Mouse (Mus musculus) limb, embryonic 14.5 days (tissue): ENCODE measurements around the gene Hoxc5. TPM values are rescaled to one million over a fixed set of nuclear protein-coding genes. Genes with fewer than 3 reads are reported as not detected.
A peak's percentile ranks its signal among the peaks of the same experiment; 100 is the strongest.

Experiments used
- ATAC-seq: fragments of 200-750 bp; cut with Nextera tagmentation; 2 replicates; pipeline ENCODE4 v1.8.0; 2017; ENCODE audit warnings: low read depth, moderate number of reproducible peaks, moderate TSS enrichment; ENCODE audit not compliant: low FRiP score
- DNase-seq: peaks from one replicate; pipeline ENCODE4 v3.0.0-alpha.2; 2015; ENCODE audit warnings: low spot score
- H3K27ac ChIP-seq: fragments of 300-500 bp; sonication (generic); replicated peaks from 2 replicates; pipeline ENCODE4 v1.5.1; 2014; ENCODE audit warnings: low read depth, mild to moderate bottlenecking, low read length, moderate library complexity, mixed read lengths
- H3K27me3 ChIP-seq: fragments of 300-500 bp; sonication (generic); 2 replicates; pipeline ENCODE4 v1.6.1; 2014; ENCODE audit warnings: low read length, mixed read lengths; ENCODE audit not compliant: control insufficient read depth, insufficient read depth
- H3K36me3 ChIP-seq: fragments of 300-500 bp; sonication (generic); 2 replicates; pipeline ENCODE4 v1.6.1; 2014; ENCODE audit warnings: mild to moderate bottlenecking, low read length, moderate library complexity, mixed read lengths; ENCODE audit not compliant: control insufficient read depth, insufficient read depth
- H3K4me1 ChIP-seq: fragments of 300-500 bp; sonication (generic); 2 replicates; pipeline ENCODE4 v1.6.1; 2014; ENCODE audit warnings: antibody characterized with exemption, low read length, mixed read lengths; ENCODE audit not compliant: control insufficient read depth, insufficient read depth
- H3K4me2 ChIP-seq: fragments of 300-500 bp; sonication (generic); replicated peaks from 2 replicates; pipeline ENCODE4 v1.6.1; 2014; ENCODE audit warnings: low read depth, mild to moderate bottlenecking, low read length, moderate library complexity; ENCODE audit not compliant: severe bottlenecking
- H3K4me3 ChIP-seq: fragments of 300-500 bp; sonication (generic); replicated peaks from 2 replicates; pipeline ENCODE4 v1.5.1; 2014; ENCODE audit warnings: low read length
- H3K9ac ChIP-seq: fragments of 300-500 bp; sonication (generic); 2 replicates; pipeline ENCODE4 v1.6.1; 2014; ENCODE audit warnings: mild to moderate bottlenecking, low read depth, low read length, moderate library complexity; ENCODE audit not compliant: severe bottlenecking
- H3K9me3 ChIP-seq: fragments of 300-500 bp; sonication (generic); 2 replicates; pipeline ENCODE4 v1.6.1; 2016; ENCODE audit warnings: low read length; ENCODE audit not compliant: control insufficient read depth
- POLR2A ChIP-seq: fragments of 200-500 bp; IDR thresholded peaks from 2 replicates; pipeline ENCODE4 v1.8.0; 2012; ENCODE audit warnings: inconsistent platforms, mild to moderate bottlenecking, moderate library complexity, borderline replicate concordance; ENCODE audit not compliant: insufficient read depth, insufficient read length; ENCODE audit errors: extremely low read depth
- WGBS: fragments of 180-500 bp; shearing (Covaris S2); extraction: QIAGEN DNeasy Blood & Tissue Kit; methylation state at CpG from one replicate; pipeline ENCODE4 v1.1.7; 2014; 5-methylcytosine and 5-hydroxymethylcytosine counted together
- polyA plus RNA-seq, 2 experiments: library from polyadenylated mRNA; depleted of rRNA in 1 of 2; stranded (reverse) in 1 of 2; unstranded in 1 of 2; fragments of >200 nt; fragmentation: Nextera tagmentation in 1 of 2; extraction: Ambion mirVana in 1 of 2; gene quantifications; 2 replicates each; pipeline versions ENCODE4 v1.2.1 to v1.2.3; 2012 to 2014

The Hoxc5 gene
- polyA plus RNA-seq, 2 experiments: 3.5 to 9.0 TPM

DNA sequence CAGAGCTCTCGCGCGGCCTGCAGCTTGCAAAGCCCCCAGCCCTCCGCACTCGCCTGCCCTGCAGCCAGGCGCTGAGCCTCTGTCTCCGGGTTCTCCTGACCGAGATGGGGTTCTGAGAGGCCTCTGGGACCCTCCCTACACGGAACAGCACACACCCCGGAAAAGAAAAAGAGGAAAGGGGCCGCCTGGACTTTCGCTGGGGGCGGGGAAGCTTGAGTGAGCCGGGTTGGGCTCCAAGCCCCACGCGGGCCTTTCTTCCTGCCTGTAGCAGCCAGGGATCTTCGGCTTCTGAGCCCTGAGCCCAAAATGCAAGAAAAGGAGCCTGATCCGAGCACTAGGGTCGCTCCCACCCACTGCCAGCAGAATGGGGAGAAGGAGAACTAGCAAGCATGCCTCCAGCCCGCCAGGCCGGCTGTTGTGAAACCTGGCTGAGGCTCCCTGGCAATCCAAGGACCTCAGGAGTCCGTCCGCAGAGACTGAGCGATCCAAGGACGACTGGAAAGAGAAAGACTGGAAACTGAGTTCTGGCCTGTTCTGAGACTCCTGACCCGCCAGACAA lies 44.8 kb downstream of the Hoxc5 start:
- H3K4me2 ChIP-seq: no peak overlapping the region; the same call in 1 of the 2 replicates
- no peaks in the 10 kb centered on the region for H3K36me3 ChIP-seq
- H3K4me1 ChIP-seq: peaks cover 11% of the 10 kb centered on the region; the same call in 1 of the 2 replicates
- H3K9me3 ChIP-seq: no peaks in the 10 kb centered on the region
- no peak for TF ChIP-seq POLR2A
- peaks cover 97% of the 10 kb centered on the region for H3K27me3 ChIP-seq
- no peak for ATAC-seq
- no peak for DNase-seq
- H3K27ac ChIP-seq: no peak overlapping the region
- whole genome bisulfite sequencing: 16% methylated on average over 26 of the region's 26 CpGs
- H3K4me3 ChIP-seq: no peak overlapping the region; the same call in 1 of the 2 replicates
- H3K9ac ChIP-seq: no peak overlapping the region; the same call in 1 of the 2 replicates

DNA sequence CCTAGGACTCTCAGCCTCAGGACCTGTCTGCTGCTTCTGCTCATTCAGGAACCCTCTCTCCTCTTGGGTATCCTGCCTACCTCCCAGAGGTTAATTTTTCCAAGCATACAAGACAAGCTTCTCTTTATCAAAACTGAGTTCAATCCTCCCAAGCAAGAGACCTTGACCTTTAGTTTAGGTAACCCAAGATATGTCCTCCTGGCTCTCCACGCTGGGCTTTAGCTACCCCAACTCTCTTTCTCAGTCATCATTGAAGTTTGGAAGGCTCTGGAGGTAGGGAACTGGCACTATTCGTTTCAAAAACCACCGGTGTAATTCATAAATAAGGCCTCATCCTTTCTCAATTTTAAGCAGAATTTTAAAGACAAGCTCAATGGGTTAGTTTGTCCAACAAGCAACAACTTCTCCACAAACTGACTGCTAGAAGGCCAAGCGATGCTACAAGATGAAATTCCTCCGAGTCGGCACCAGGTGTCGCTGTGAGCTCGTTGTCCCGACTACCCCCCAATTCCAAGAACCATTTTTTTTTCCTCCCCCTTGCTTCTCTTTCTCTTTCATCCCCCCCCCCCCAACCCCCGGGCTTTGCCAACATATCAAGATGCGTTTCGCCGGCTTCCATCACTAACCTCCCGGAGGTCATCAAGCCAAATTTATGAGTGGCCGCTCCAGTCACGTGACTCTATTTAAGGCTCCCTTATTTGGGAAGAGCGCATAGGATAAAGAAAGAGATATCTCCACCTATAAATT lies 46.2 kb downstream of the Hoxc5 start:
- Histone ChIP-seq H3K27ac (no peak overlapping the region), H3K4me3 (peak overlapping the region; percentile 31), H3K27me3 (peaks cover 97% of the 10 kb centered on the region), H3K4me1 (peaks cover 14% of the 10 kb centered on the region; the same call in 1 of the 2 replicates), H3K4me2 (peak overlapping the region; percentile 50), H3K9me3 (no peaks in the 10 kb centered on the region), H3K36me3 (no peaks in the 10 kb centered on the region), H3K9ac (no peak overlapping the region)
- no peak for TF ChIP-seq POLR2A
- ATAC-seq (no peak), DNase-seq (peak; percentile 82)
- 6% methylated on average over 17 of the region's 17 CpGs for WGBS

DNA sequence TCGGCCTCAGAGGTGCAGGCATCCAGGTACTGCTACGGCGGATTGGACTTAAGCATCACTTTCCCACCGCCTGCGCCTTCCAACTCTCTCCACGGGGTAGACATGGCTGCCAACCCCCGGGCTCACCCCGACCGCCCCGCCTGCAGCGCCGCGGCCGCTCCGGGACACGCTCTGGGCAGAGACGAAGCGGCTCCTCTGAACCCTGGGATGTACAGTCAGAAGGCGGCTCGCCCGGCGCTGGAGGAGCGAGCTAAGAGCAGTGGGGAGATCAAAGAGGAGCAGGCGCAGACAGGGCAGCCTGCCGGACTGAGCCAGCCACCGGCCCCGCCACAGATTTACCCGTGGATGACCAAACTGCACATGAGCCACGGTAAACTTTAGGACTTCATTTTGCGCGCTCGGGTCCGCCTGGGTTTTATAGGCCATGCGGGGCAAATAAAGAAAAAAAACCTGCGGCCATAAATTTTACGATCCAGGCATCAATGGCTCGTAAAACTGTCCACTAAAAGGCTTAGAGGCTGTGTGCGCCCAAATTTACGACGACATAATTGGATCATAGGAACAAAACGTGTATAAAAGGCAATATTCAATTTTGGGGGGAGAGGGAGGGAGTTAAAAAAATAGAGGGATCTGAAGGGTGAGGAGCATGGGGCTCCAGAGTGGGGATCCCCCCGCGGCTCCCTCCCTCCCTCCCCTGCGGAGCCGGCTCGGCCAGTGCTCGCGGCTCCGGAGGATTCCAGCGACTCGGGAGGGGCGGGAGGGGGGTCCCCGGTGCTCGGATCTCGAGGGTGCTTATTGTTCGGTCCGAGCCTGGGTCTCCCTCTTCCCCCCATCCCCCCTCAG lies 47.1 kb downstream of the Hoxc5 start:
- Histone ChIP-seq H3K4me1 (peaks cover 14% of the 10 kb centered on the region; the same call in 1 of the 2 replicates), H3K9ac (peak overlapping the region; percentile 22), H3K36me3 (no peaks in the 10 kb centered on the region), H3K4me3 (peak overlapping the region; percentile 31), H3K9me3 (no peaks in the 10 kb centered on the region), H3K4me2 (peak overlapping the region; percentile 50), H3K27me3 (peaks cover 97% of the 10 kb centered on the region), H3K27ac (no peak overlapping the region; the same call in 1 of the 2 replicates)
- DNase-seq (peak; percentile 64), ATAC-seq (peak; percentile 58)
- no peak for TF ChIP-seq POLR2A
- WGBS: under 1% methylated on average over 45 of the region's 57 CpGs

DNA sequence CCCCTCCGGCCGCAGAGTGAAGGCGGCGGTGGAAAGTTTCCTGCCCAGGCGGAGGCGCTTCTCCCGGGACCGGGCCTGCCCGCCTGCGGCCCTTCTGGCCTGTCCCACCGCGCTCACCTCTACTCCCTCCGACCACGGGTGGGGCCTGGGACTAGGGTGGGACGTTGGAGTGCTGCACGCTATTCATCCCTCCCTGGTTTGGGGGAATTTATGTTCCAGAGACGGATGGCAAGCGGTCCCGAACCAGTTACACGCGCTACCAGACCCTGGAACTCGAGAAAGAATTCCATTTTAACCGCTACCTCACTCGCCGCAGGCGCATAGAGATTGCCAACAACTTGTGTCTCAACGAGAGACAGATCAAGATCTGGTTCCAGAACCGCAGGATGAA lies 47.8 kb downstream of the Hoxc5 start:
- peaks cover 97% of the 10 kb centered on the region for H3K27me3 ChIP-seq
- H3K9ac ChIP-seq: peak overlapping the region; percentile 6; the same call in 1 of the 2 replicates
- H3K4me3 ChIP-seq: peak overlapping the region; percentile 31
- ATAC-seq (no peak), DNase-seq (no peak)
- no peaks in the 10 kb centered on the region for H3K9me3 ChIP-seq
- H3K4me2 ChIP-seq: peak overlapping the region; percentile 50
- 4% methylated on average over 18 of the region's 28 CpGs for WGBS
- peaks cover 14% of the 10 kb centered on the region; the same call in 1 of the 2 replicates for H3K4me1 ChIP-seq
- H3K27ac ChIP-seq: no peak overlapping the region
- TF ChIP-seq POLR2A: no peak
- no peaks in the 10 kb centered on the region for H3K36me3 ChIP-seq
